Mouse (Mus musculus) right cerebral cortex, postnatal 25 days (tissue): ENCODE data around the gene Celsr1.

Source experiments
- DNase-seq: peaks from one replicate; pipeline ENCODE4 v3.0.0; 2022

Gene Celsr1

GRCm38 (mm10) chr15:85953458-85953857 is 80.1 kb downstream of the Celsr1 start:
- no peak for DNase-seq

- no peak for DNase-seq
Observed at GRCm38 (mm10) chr15:85949421-85950164, 84.0 kb downstream of the Celsr1 start.

DNA sequence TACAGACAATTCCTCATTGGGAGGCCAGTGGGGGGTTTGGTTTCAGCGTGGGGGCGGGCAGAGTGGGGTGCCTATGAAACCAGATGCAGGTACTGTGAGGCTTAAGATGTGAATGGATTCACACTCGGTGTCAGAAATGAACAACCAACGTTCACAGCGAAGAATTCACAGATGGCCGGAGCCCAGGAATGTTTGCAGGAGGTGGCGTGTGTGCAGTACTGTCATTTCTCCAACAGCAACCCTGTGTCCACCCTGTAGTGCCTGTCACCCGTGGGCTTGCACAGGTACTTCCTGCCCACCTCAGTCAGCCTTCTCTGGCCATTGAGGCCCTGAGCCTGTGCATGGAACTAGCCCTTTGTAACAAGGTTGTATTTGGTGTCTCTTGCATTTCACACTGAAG is 85.6 kb downstream of the Celsr1 start:
- no peak for DNase-seq

DNA sequence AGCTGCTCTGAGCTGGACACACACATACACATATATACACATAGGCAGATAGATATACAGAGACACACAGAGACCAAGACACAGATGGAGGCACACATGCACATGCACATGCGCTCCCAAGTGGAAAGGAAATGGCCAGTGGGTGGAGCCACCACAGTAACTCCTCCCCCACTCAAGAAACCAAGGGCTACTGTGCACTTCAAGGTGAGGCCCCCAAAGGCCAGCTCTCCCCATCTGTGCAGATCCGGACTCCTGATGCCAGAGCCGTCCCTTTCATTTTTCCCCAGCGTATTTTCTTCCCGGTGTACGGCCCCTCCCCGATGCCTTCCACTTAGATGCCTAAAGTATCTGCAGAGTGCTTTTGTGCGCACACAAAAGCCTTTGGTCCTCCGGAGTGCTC is 86.0 kb downstream of the Celsr1 start:
- no peak for DNase-seq

GRCm38 (mm10) chr15:85935627-85936049 is 97.9 kb downstream of the Celsr1 start:
- DNase-seq = no peak

- DNase-seq = no peak
Observed at GRCm38 (mm10) chr15:85928161-85928560, 105.4 kb downstream of the Celsr1 start.

- no peak for DNase-seq
Observed at GRCm38 (mm10) chr15:85921855-85922254, 111.7 kb downstream of the Celsr1 start.

GRCm38 (mm10) chr15:85919892-85920248 is 113.7 kb downstream of the Celsr1 start:
- no peak for DNase-seq

GRCm38 (mm10) chr15:85919191-85919891 is 114.2 kb downstream of the Celsr1 start:
- no peak for DNase-seq

GRCm38 (mm10) chr15:85913605-85914004 is 120.0 kb downstream of the Celsr1 start:
- no peak for DNase-seq

DNA sequence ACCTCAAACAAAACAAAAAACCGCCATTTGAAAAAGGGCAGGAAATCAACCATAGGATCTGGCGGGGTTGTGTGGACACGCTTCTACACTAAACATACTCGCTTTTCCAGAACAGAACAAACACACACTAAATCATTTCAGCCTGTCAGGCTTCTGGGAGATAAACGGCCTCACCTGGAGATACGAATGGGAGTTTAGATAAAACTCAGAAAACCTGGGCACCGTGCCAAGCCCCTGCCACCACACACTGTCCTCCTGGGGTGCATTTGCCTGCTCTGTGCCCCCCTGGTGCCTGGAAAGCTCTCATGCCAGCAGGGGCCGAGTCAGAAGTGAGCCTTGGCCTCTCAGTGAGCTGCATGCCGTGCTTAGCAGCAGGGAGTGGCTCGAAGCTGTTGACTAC is 123.6 kb downstream of the Celsr1 start:
- no peak for DNase-seq

- DNase-seq = no peak
Observed at GRCm38 (mm10) chr15:85909492-85909829, 124.1 kb downstream of the Celsr1 start.

- DNase-seq = no peak
Observed at GRCm38 (mm10) chr15:85908660-85909491, 124.7 kb downstream of the Celsr1 start.

DNA sequence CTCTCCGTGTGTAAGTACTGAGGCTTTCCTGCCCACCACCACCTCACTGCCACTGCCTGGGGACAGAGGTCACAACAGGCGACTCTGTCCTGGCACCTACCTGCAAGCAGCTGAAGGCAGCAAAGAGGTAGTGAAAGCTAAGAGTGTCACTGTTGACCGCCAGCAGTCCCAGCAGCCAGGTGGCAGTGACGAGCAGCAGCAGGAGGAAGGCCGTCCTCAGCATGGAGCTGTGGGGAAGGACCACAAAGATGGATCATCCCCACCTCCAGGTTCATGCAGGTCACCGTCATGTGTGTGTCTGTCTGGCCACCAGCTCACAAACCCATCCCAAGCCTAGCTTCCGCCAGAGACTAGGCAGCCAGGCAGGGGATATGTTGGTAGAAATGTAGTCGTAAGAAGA is 129.8 kb downstream of the Celsr1 start:
- DNase-seq = no peak

GRCm38 (mm10) chr15:85902505-85902904 is 131.1 kb downstream of the Celsr1 start:
- no peak for DNase-seq

DNA sequence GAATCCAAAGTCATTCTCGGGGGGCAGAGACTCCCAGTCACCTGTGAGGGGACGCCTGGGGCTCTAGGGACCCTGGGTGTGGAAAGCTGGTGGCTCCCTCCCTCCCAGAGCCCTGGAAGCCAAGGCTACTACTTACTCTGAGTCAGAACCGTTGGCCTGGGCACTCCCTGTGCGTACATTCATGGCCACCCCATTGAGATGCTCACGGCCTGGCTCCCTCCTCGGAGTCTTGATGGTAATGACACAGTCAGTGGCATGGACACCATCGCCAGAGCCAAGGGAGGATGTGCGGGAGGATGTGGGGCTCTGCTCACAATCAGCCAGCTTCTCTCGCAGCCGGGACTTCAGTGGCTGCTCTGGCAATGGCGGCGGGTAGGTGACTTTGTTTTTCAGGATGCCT is 132.8 kb downstream of the Celsr1 start:
- no peak for DNase-seq

DNA sequence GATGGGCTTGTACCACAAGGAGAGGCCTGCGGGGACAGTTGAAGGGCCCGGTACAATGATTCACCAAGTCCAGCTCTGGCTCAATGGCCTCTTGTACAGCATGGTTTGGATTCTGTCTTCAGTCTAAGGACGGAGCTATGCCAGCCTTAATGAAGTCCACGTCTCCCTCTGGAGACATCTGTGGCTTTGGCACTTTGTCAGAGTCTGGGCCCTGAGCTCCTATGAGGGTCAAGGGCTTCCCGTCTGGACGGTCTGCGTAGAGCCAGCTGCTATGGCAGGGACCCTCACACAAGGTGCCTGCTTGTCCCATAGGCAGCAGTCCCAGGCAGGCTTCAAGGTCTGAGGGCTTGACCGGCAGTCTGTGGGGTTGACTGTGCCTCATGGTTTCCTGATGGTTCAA is 133.3 kb downstream of the Celsr1 start:
- no peak for DNase-seq

- DNase-seq = no peak
Observed at GRCm38 (mm10) chr15:85899396-85899795, 134.2 kb downstream of the Celsr1 start.

- no peak for DNase-seq
Observed at GRCm38 (mm10) chr15:85897113-85897512, 136.5 kb downstream of the Celsr1 start.

GRCm38 (mm10) chr15:85896284-85896683 is 137.3 kb downstream of the Celsr1 start:
- DNase-seq = peak; percentile 67

GRCm38 (mm10) chr15:85893871-85894270 is 139.7 kb downstream of the Celsr1 start:
- no peak for DNase-seq

DNA sequence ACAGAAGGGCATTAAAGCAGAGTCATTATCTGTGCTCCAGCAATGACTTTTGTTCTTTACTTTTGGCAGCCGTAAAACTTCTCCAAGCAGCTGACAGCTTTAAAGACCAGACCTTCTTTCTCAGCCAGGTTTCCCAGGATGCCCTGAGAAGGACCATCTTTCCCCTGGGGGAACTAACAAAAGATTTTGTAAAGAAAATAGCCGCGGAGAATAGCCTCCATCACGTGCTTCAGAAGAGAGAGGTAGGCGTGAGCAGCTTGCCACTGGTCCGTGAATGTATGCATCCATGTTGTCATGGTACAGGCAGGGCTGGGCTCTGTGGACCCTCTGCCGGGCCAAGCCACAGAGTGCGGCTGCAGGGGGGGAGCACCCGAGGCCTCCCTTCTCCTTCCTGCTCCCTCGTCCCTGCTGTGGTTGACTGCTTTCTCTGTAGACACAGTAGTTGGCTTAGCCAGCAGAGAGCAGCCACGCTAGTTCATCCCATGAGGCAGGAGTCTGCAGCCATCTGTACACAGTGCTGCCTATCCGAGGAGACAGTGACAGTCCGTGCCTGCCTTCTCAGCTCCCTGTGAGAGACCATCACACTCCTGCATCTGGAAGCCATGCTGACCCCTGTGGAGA is 141.0 kb downstream of the Celsr1 start:
- no peak for DNase-seq

DNA sequence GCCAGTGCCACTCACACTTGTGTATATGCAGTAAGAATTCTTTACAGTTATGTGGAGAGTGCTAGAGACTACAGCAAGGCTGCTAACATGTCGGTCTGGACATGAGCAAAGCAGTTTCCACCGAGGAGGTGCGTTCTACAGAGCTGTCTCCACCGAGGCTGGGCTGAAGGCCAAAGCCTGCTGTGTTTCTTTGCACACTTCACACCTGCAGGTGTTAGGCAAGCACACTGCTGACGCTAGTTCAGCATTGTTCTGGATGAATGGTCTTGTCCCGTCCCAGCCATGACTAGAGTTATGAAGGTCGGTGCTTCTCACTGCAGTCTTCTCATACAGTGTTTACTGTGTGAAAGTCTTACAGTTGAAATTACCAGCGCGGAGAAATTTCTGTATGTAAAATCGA is 141.6 kb downstream of the Celsr1 start:
- DNase-seq = no peak
